Mouse (Mus musculus): ENCODE data around the gene Ccdc124. TPM values are rescaled to one million over a fixed set of nuclear protein-coding genes. Genes with fewer than 3 reads are reported as not detected.

Gene Ccdc124
- total RNA-seq, 2 experiments from 2014 or later, result 46.6 to 47.7 TPM

GRCm38 (mm10) chr8:70850947-70851346 lies 22.8 kb downstream of the Ccdc124 start:
- DNase-seq (ENCODE audit: low spot score), result no peak
- intact Hi-C loops (cut with DNase I), result no loop called here

GRCm38 (mm10) chr8:70850132-70850845 lies 23.4 kb downstream of the Ccdc124 start:
- intact Hi-C loops (cut with DNase I), result no loop called here
- DNase-seq (ENCODE audit: low spot score), result no peak

DNA sequence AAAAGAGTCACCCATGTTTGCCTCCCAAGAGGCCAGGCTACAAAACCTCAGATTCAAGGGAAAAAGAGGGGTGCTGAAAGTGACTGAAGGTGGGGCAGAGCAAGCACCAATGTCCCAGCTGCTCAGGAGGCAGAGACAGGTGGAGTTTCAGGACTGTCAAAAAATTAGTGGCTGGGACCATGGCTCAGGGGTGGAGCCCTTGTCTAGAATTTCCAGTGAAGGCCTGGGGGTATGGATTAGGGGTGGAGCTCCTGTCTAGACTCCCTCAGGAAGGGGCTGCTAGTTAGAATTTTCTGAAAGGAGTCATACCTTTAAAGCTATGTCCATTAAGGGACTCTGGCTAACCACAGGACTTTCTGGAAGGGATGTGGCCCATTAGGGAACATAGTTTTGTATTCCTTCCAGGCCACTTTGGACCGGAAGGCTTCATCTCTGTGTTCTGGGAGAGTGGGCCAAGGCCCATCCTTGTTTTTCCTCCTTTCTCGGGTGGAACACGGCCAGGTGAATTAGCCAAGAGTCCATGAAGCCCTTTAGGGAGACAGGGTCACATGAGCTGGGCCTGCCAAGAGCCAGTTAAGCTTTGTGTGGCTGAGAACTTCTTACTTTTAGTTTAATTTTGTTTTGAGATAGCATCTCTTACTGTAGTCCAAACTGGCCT lies 24.3 kb downstream of the Ccdc124 start:
- peak; percentile 49 for DNase-seq (ENCODE audit: low spot score)
- intact Hi-C loops (cut with DNase I), result no loop called here

- DNase-seq (ENCODE audit: low spot score), result no peak
- intact Hi-C loops (cut with DNase I), result no loop called here
Measured at GRCm38 (mm10) chr8:70846371-70847154, 27.2 kb downstream of the Ccdc124 start.

DNA sequence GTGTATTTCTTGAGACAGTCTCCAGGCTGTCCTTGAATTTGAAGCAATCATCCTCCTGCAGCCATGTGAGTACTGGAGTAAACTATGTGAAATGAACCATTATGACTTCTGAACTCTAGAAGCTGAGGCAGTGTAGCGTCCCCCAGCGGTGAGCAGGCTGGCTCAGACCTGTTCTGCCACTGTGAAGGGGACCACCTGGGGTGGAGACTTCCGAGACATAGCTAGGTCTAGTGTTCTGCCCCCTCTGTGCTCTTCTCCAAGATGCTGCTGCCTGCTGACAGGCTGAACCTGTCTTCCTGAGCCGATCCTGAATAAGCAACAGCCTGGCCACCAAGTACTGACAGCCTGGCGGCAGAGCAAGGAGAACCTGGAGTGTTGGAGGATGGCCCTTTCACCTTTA lies 28.6 kb downstream of the Ccdc124 start:
- intact Hi-C loops (cut with DNase I), result loop anchor here (2.0 kb wide), 1 partner anchor 50 kb away; no protein-coding TSS in a partner anchor
- no peak for DNase-seq (ENCODE audit: low spot score)

DNA sequence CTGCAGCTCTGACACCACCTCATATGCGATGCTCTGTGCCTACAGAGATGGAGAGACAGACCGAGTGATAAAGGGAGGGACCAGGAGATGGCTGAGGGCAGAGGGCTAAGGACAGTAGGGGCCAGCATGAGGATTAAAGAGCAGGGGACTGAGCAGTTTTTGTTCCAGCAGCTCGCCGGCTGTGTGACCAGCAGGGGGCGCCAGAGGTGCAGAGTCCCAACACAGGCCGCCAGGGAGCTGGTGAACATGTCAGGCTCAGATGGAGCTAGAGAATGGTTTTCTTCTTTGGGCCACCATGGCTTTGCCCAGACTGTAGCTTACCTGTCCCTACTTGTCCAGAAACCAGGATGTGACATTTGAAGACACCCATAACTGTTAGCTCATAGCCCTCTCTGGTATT lies 29.2 kb downstream of the Ccdc124 start:
- peak; percentile 66 for DNase-seq (ENCODE audit: low spot score)
- intact Hi-C loops (cut with DNase I), result loop anchor here (1.0 to 5.0 kb wide), 3 partner anchors 25 to 77 kb away; no protein-coding TSS in a partner anchor

- intact Hi-C loops (cut with DNase I), result loop anchor here (1.0 to 5.0 kb wide), 4 partner anchors 25 to 124 kb away; no protein-coding TSS in a partner anchor
- DNase-seq (ENCODE audit: low spot score), result no peak
Measured at GRCm38 (mm10) chr8:70843941-70844340, 29.8 kb downstream of the Ccdc124 start.

DNA sequence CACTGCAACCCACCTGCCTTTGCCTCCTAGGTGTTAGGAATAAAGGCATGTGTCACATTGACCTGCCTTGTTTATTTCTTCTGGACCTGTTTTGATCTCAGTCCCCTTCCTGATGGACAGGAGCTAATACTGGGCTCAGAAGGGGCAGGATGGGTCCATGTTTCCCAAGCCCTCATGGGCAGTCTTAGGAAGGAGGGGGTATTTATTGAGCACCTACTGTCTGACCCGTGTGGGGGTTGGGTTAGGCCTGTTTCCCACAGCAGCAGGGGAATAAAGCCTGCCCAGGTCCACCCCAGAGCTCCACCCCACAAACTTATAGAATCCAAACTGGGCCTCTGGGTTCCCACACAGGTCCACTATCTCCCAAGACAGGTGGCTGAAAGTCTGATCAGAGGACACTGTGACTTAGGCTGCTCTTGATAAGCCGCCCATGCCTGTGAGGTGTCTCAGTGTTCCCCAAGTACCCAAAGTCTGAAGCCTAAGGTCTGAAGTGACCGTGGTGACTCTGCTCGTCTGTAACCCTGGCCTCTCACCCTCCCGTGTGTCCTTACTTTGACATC lies 30.4 kb downstream of the Ccdc124 start:
- intact Hi-C loops (cut with DNase I), result loop anchor here (1.0 to 5.0 kb wide), 2 partner anchors 76 to 123 kb away; no protein-coding TSS in a partner anchor
- DNase-seq (ENCODE audit: low spot score), result no peak

- DNase-seq (ENCODE audit: low spot score), result no peak
- intact Hi-C loops (cut with DNase I), result loop anchor here (5.0 kb wide), 1 partner anchor 75 kb away; no protein-coding TSS in a partner anchor
Measured at GRCm38 (mm10) chr8:70842484-70842883, 31.3 kb downstream of the Ccdc124 start.

GRCm38 (mm10) chr8:70841147-70842072 lies 32.3 kb downstream of the Ccdc124 start:
- intact Hi-C loops (cut with DNase I), result loop anchor here (1.0 to 5.0 kb wide), 2 partner anchors 20 to 74 kb away; no protein-coding TSS in a partner anchor
- DNase-seq (ENCODE audit: low spot score), result peak; percentile 69

DNA sequence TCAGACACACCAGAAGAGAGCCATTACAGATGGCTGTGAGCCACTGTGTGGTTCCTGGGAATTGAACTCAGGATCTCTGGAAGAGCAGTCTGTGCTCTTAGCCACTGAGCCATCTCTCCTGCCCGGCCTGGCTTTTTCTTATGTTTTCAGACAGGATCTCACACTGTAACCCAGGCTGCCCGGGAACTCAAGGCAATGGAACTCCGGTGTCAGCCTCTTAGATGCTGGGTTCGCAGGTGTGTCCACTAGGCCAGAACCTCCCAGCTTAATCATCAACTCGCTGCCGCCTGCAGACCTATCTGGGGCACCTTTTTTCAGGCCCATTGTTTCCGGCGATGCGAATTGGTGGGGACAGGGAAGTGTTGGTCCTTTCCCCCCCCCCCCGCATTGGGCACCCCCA lies 33.1 kb downstream of the Ccdc124 start:
- intact Hi-C loops (cut with DNase I), result loop anchor here (5.0 kb wide), 1 partner anchor 73 kb away; no protein-coding TSS in a partner anchor
- DNase-seq (ENCODE audit: low spot score), result no peak

- DNase-seq (ENCODE audit: low spot score), result peak; percentile 99
- intact Hi-C loops (cut with DNase I), result loop anchor here (5.0 kb wide), 1 partner anchor 72 kb away; no protein-coding TSS in a partner anchor
Measured at GRCm38 (mm10) chr8:70839408-70840351, 34.1 kb downstream of the Ccdc124 start, which contains the start of gene Arrdc2. TSS of gene Arrdc2 (minus strand) at chr8:70839720.

- DNase-seq (ENCODE audit: low spot score), result no peak
- intact Hi-C loops (cut with DNase I), result no loop called here
Measured at GRCm38 (mm10) chr8:70838654-70839407, 34.9 kb downstream of the Ccdc124 start.

DNA sequence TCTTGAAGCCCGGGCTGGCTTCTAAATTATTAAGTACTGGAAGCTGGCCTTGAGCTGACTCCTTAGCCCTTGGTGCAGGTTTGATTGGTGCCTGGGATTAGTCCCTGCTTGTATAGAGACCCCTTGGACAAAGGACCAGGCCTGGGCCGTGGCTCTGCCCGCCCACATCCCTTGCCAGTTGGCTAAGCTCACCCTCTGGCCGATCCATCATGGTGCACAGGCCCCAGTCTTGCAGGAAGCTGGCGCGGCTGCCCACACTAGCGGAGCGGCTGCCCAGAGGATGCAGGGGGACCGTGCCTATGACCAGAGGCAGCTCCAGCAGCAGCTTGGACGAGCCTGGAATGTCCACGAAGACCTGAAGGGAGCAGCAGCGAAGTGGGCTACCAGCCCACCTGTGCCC lies 37.1 kb downstream of the Ccdc124 start:
- intact Hi-C loops (cut with DNase I), result no loop called here
- no peak for DNase-seq (ENCODE audit: low spot score)

DNA sequence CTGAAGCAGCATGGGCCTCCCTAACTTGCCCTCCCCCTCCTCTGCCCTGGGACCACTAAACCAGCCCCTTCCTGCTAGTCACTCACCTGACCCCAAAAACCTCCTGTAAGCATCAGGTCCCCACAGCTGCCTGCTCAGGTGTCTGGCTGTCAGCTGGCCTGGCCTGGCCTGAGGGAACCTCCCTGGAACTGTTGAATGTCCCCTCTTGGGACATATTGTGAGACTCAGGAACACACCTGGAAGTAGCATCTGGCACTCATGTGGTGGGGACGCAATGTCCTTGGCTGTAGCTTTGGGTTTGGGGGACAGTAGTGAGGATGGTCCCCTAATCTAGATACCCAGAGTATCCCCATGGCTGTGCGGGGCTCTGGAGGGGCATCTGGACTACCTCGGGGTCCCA lies 39.7 kb downstream of the Ccdc124 start:
- no peak for DNase-seq (ENCODE audit: low spot score)
- intact Hi-C loops (cut with DNase I), result no loop called here

- peak; percentile 68 for DNase-seq (ENCODE audit: low spot score)
- intact Hi-C loops (cut with DNase I), result no loop called here
Measured at GRCm38 (mm10) chr8:70833520-70833919, 40.2 kb downstream of the Ccdc124 start.

GRCm38 (mm10) chr8:70833018-70833482 lies 40.7 kb downstream of the Ccdc124 start:
- DNase-seq (ENCODE audit: low spot score), result no peak

More at GRCm38 (mm10) chr8:70833018-70833482, 40.7 kb downstream of the Ccdc124 start:
- intact Hi-C loops (cut with DNase I), result no loop called here

Data from heart, postnatal 25 days (tissue).